Mouse (Mus musculus) heart, adult 2 months (tissue): ENCODE data around the gene Mef2d.

Experiments
- CTCF ChIP-seq: fragments of 200-600 bp; IDR thresholded peaks from 2 replicates; pipeline ENCODE4 v1.8.1; 2022; ENCODE audit warnings: antibody characterized with exemption, mild to moderate bottlenecking, moderate library complexity
- EP300 ChIP-seq: fragments of 200-500 bp; IDR thresholded peaks from 2 replicates; pipeline ENCODE4 v1.6.1; 2011; ENCODE audit warnings: low read depth, low read length, control low read depth; ENCODE audit not compliant: insufficient read depth
- POLR2A ChIP-seq: fragments of 200-500 bp; IDR thresholded peaks from 2 replicates; pipeline ENCODE4 v1.6.1; 2011; ENCODE audit warnings: mild to moderate bottlenecking, low read depth, low read length, control low read depth; ENCODE audit not compliant: insufficient read depth

DNA sequence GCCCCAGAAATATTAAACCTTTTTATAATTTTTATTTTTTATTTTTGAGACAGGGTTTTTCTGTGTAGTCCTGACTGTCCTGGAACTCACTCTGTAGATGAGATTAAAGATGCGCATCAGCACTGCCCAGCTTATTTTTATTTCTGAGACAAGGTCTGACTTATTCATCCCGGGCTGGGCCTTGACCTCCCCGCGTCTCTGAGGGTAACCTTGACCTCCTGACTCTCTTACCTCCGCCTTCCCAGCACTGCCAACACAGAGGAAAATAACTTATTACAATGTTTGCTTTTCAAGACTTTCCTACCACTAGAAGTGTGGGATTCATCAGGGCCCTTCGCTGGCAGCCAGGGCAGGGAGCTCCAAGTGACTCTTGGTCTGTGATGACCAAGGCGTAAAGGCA, 16.0 kb upstream of the Mef2d start:
- TF ChIP-seq CTCF (no peak), POLR2A (no peak), EP300 (no peak)
